Mouse (Mus musculus) embryonic facial prominence, embryonic 12.5 days (tissue): Measurements from ENCODE around the gene Abcg8. TPM values are rescaled to one million over a fixed set of nuclear protein-coding genes. Genes with fewer than 3 reads are reported as not detected.

ENCODE experiments used
- ATAC-seq: fragments of 200-750 bp; cut with Nextera tagmentation; 2 replicates; pipeline ENCODE4 v1.8.0; 2017; ENCODE audit not compliant: insufficient number of reproducible peaks, insufficient read depth, low FRiP score, low TSS enrichment
- H3K27ac ChIP-seq: fragments of 300-500 bp; sonication (generic); 2 replicates; pipeline ENCODE4 v1.5.1; 2016; ENCODE audit warnings: mild to moderate bottlenecking
- H3K27me3 ChIP-seq: fragments of 300-500 bp; sonication (generic); 2 replicates; pipeline ENCODE4 v1.6.1; 2016; ENCODE audit warnings: mild to moderate bottlenecking, moderate library complexity
- H3K36me3 ChIP-seq: fragments of 300-500 bp; sonication (generic); 2 replicates; pipeline ENCODE4 v1.6.1; 2016; ENCODE audit warnings: mild to moderate bottlenecking
- H3K4me1 ChIP-seq: fragments of 300-500 bp; sonication (generic); 2 replicates; pipeline ENCODE4 v1.6.1; 2016
- H3K4me2 ChIP-seq: fragments of 300-500 bp; sonication (generic); replicated peaks from 2 replicates; pipeline ENCODE4 v1.6.1; 2016; ENCODE audit warnings: mild to moderate bottlenecking, moderate library complexity
- H3K4me3 ChIP-seq: fragments of 300-500 bp; sonication (generic); 2 replicates; pipeline ENCODE4 v1.5.1; 2016; ENCODE audit warnings: mild to moderate bottlenecking
- H3K9ac ChIP-seq: fragments of 300-500 bp; sonication (generic); 2 replicates; pipeline ENCODE4 v1.6.1; 2016; ENCODE audit warnings: mild to moderate bottlenecking, moderate library complexity
- H3K9me3 ChIP-seq: fragments of 300-500 bp; sonication (generic); 2 replicates; pipeline ENCODE4 v1.6.1; 2016; ENCODE audit warnings: mild to moderate bottlenecking, moderate library complexity
- WGBS: fragments of 180-500 bp; shearing (Covaris S2); methylation state at CpG from one replicate; pipeline ENCODE4 v1.1.7; 2016; 5-methylcytosine and 5-hydroxymethylcytosine counted together
- polyA plus RNA-seq: library from polyadenylated mRNA; unstranded; fragments of >200 nt; fragmentation: Nextera tagmentation; extraction: Ambion mirVana; gene quantifications from 2 replicates; pipeline ENCODE4 v1.2.1, GENCODE M21; 2016

Gene Abcg8
- polyA plus RNA-seq, 1 experiment from 2014 or later, result 0.09 TPM

DNA sequence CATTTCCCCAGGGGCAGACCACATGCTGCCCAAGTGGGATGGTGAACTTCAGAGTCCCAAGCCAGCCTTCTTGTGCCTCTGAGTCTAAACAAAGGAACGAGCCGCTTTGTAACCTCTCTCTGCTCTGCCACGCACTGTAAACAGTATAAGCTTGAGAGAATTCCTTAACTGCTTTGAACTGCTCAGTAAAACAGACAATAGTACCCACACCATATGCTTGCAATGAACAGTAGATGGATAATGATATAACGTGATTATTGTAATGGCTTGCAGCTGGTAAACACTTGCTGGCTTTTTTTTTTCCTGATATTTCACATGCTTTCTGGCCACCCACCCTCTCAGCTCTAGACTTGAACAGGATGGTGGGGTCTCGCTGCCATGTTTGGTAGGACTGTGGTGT, 11.9 kb downstream of the Abcg8 start:
- H3K36me3 ChIP-seq, result no peaks in the 10 kb centered on the region

DNA sequence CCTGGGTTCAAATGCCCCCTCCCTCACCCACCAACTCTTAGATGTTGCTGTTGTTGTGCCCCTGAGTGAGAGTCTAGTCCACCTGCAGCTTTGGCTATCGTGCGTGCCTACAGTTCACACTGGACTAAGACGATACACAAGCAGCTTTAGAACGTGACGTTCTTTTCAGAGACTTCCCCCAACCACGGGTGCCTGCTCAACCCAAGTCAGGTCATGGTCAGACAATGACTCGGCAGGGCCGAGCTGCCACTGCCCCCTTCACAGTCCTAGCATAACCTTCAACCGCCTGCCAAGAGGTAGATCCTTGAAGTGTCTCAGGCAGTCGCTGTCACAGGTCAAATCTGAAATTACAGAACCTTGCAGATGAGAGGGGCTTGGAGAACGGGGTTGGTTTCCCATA, 12.7 kb downstream of the Abcg8 start:
- Histone ChIP-seq H3K27ac (no peak overlapping the region; the same call in 1 of the 2 replicates), H3K4me2 (no peak overlapping the region), H3K4me1 (peaks cover 27% of the 10 kb centered on the region), H3K4me3 (no peak overlapping the region), H3K36me3 (no peaks in the 10 kb centered on the region), H3K9ac (no peak overlapping the region), H3K9me3 (no peaks in the 10 kb centered on the region), H3K27me3 (no peaks in the 10 kb centered on the region)
- ATAC-seq, result no peak
- 87% methylated on average over 11 of the region's 11 CpGs for WGBS

More for the DNA sequence above, 11.9 kb downstream of the Abcg8 start:
- no peak for ATAC-seq
- H3K4me3 ChIP-seq, result no peak overlapping the region
- H3K4me2 ChIP-seq, result no peak overlapping the region
- no peak overlapping the region; the same call in 1 of the 2 replicates for H3K9ac ChIP-seq
- H3K27ac ChIP-seq, result no peak overlapping the region; the same call in 1 of the 2 replicates
- WGBS, result 29% methylated on average over 5 of the region's 5 CpGs
- no peaks in the 10 kb centered on the region for H3K9me3 ChIP-seq
- H3K4me1 ChIP-seq, result peaks cover 27% of the 10 kb centered on the region
- H3K27me3 ChIP-seq, result no peaks in the 10 kb centered on the region

DNA sequence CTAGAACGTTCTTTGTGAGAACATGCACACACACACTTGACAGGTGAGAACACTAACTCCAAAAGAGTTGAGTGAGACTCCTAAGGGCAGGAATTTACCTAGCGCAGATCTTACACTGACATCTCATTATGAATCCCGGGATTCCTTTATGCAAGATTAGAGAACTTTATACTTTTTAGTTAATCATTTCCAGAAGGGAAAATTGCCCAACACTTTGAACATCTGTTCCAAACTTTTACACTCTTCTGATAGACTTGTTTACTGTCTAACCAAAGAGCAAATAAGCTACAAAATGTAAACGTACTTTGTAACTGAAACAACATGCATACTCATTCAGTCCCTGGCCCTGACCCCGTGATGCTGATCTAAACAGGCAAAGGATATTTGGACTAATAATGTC, 13.2 kb downstream of the Abcg8 start:
- no peak overlapping the region for H3K9ac ChIP-seq
- WGBS, result 57% methylated on average over 5 of the region's 5 CpGs
- H3K27ac ChIP-seq, result no peak overlapping the region
- H3K27me3 ChIP-seq, result no peaks in the 10 kb centered on the region
- H3K4me1 ChIP-seq, result peaks cover 27% of the 10 kb centered on the region
- no peak overlapping the region for H3K4me3 ChIP-seq
- H3K36me3 ChIP-seq, result no peaks in the 10 kb centered on the region
- H3K4me2 ChIP-seq, result no peak overlapping the region
- no peaks in the 10 kb centered on the region for H3K9me3 ChIP-seq
- no peak for ATAC-seq

DNA sequence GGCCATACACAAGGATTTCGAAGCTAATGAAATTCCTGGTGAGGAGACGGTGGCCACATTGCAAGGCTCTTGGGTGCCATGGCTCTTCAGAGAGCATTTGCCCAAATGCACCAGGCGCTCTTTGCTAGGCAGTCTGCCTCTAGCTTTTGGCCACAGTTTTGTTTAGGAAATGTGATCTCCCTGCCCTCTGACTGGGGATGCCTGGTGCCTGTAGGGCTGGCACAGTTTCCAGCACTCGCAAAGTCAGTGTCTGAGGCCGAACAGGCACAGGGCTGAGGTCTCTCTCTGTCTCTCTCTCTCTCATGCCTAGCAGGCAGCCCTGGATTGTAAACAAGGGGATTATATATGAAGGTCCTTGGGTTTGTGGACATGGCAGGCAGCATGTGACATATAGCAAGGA, 14.0 kb downstream of the Abcg8 start:
- H3K4me2 ChIP-seq, result no peak overlapping the region
- H3K27ac ChIP-seq, result peak overlapping the region; percentile 36; the same call in 1 of the 2 replicates
- no peaks in the 10 kb centered on the region for H3K9me3 ChIP-seq
- WGBS, result 54% methylated on average over 5 of the region's 5 CpGs
- no peaks in the 10 kb centered on the region for H3K27me3 ChIP-seq
- H3K9ac ChIP-seq, result no peak overlapping the region
- ATAC-seq, result no peak
- no peak overlapping the region for H3K4me3 ChIP-seq
- H3K4me1 ChIP-seq, result peaks cover 24% of the 10 kb centered on the region
- H3K36me3 ChIP-seq, result no peaks in the 10 kb centered on the region

DNA sequence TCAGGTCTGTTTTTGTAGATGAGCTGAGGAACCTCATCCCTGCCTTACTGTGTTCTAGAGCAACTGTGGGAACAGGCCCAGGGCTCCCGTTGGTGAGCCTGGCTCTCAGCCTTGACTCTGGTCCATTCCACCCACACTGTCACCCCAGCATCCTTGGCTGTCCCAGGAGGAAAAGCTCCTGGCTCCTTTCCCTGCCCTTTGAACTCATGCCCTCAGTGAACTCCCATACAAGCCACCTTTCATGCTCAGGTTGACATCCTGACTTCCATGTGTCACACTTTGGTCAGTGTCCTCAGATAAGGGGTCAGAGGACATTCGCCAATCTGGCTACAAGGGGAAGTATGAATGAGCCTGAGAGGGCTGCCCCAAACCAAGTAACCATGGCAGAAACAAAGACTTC, 17.6 kb downstream of the Abcg8 start:
- H3K4me1 ChIP-seq, result 0 out of 2 replicates have a peak, but pooled peaks cover 9% of the 10 kb centered on the region
- H3K9me3 ChIP-seq, result no peaks in the 10 kb centered on the region
- no peaks in the 10 kb centered on the region for H3K27me3 ChIP-seq
- H3K4me3 ChIP-seq, result no peak overlapping the region
- no peak overlapping the region for H3K9ac ChIP-seq
- 73% methylated on average over 2 of the region's 2 CpGs for WGBS
- no peak overlapping the region for H3K27ac ChIP-seq
- H3K4me2 ChIP-seq, result no peak overlapping the region
- no peak for ATAC-seq
- no peaks in the 10 kb centered on the region for H3K36me3 ChIP-seq

DNA sequence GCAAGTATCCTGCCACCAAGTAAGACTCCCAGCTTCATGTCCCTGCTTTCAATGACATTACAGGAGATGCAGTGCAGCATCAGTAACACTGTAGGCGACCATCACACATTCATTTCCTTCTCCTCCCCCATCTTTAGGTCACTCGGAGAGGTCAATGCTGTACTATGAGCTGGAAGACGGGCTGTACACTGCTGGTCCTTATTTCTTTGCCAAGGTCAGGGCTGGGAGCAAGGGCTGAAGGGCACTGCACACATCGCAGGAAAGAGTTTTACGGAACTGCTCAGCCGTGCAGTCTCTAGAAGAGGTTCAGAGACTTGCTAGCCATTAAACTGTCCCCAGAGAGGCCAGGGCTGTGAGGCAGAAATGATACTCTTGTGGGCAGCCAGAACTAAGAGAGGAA, 20.4 kb downstream of the Abcg8 start:
- no peak for ATAC-seq
- 48% methylated on average over 6 of the region's 6 CpGs for WGBS
- H3K27ac ChIP-seq, result no peak overlapping the region
- H3K36me3 ChIP-seq, result no peaks in the 10 kb centered on the region
- no peaks in the 10 kb centered on the region for H3K9me3 ChIP-seq
- no peaks in the 10 kb centered on the region for H3K27me3 ChIP-seq
- H3K9ac ChIP-seq, result no peak overlapping the region
- H3K4me1 ChIP-seq, result peaks cover 12% of the 10 kb centered on the region
- H3K4me3 ChIP-seq, result no peak overlapping the region
- no peak overlapping the region for H3K4me2 ChIP-seq

DNA sequence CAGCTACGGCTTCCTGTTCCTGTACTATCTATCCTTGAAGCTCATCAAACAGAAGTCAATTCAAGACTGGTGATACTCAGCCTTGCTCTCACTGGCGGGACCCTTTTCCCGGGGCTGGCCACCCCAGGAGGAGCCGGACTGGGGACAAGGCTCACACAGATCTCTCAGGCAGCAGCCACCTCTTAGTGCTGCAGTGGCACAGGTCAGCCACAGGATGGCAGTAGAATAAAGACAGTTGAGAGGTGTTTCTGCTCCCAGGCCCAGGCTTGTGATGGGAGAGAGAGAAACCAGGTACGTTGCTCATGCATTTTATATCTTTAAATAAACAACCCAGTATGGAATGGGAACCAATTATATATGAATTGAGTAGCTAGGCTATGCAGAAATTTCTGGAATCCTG, 22.6 kb downstream of the Abcg8 start:
- no peak overlapping the region for H3K27ac ChIP-seq
- no peak for ATAC-seq
- H3K4me3 ChIP-seq, result no peak overlapping the region
- H3K4me2 ChIP-seq, result no peak overlapping the region
- no peaks in the 10 kb centered on the region for H3K9me3 ChIP-seq
- peaks cover 22% of the 10 kb centered on the region for H3K4me1 ChIP-seq
- no peak overlapping the region for H3K9ac ChIP-seq
- H3K36me3 ChIP-seq, result no peaks in the 10 kb centered on the region
- 22% methylated on average over 5 of the region's 5 CpGs for WGBS
- no peaks in the 10 kb centered on the region for H3K27me3 ChIP-seq

DNA sequence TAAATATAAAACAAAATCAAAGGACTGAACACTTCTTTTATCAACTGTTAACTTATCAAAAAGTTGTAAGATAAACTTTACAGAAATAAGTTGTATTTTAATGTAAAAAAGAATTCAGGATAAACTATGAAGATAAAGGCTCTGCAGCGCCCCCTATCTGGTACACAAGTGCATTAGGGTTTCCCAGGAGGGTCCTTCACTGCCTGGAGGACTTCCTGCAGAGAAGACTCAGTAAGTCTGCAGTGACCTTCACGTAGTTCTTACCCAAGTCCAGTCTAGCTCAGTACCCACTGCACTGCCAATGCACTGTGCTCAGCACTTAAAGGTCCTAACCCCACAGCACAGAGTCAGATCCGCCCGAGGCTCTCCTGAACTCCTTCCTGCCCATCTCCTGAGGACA, 31.3 kb downstream of the Abcg8 start:
- 70% methylated on average over 4 of the region's 4 CpGs for WGBS
- Histone ChIP-seq H3K36me3 (peaks cover 27% of the 10 kb centered on the region), H3K9ac (no peak overlapping the region), H3K4me1 (peaks cover 17% of the 10 kb centered on the region), H3K9me3 (no peaks in the 10 kb centered on the region), H3K4me2 (no peak overlapping the region), H3K4me3 (no peak overlapping the region), H3K27me3 (no peaks in the 10 kb centered on the region), H3K27ac (no peak overlapping the region)
- ATAC-seq, result no peak

DNA sequence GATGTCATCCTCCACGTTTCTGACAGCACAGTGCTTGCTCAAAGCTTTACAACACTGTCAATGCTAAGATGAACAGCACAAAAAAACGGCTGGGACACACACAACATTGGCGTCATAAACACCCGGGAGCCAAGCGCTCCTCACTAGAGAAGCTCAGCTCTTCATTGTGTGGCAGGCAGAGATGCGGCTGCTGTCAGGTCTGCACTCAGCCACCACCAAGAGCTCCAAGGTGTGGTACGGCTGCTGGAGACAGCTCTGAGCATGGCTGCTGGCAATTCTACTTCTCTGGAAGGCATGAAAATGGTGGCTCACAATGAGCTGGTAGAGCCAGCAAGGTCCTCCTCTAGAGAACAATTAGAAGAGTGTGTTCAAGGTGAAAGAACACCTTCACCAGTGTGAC, 32.7 kb downstream of the Abcg8 start:
- H3K4me2 ChIP-seq, result no peak overlapping the region
- ATAC-seq, result no peak
- peaks cover 13% of the 10 kb centered on the region for H3K4me1 ChIP-seq
- no peak overlapping the region for H3K27ac ChIP-seq
- no peak overlapping the region for H3K4me3 ChIP-seq
- no peaks in the 10 kb centered on the region for H3K27me3 ChIP-seq
- H3K9ac ChIP-seq, result no peak overlapping the region
- H3K9me3 ChIP-seq, result no peaks in the 10 kb centered on the region
- peaks cover 35% of the 10 kb centered on the region for H3K36me3 ChIP-seq
- 79% methylated on average over 7 of the region's 7 CpGs for WGBS

DNA sequence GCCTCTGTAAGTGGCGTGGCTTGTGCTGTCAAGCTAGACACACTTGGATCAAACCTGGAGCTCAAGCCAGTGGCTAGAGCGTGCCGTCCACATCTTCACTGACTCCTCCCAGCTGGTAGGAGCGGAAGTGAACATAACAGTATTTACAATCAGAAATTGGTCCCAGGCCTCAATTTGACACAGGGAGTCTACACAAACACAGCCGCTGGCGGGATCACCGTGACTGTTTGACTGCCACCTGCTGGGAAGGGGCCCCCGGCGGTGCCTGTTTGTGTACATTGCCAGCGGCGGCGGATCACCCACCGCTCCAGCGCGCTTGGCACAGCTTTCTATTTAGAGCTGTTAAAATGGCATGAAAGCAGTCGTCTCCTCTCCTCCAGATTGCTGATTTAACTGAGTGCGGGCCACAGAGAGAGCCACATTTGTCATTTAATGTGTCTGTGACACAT, 33.3 kb downstream of the Abcg8 start:
- no peak overlapping the region for H3K27ac ChIP-seq
- no peak overlapping the region for H3K4me2 ChIP-seq
- WGBS, result 54% methylated on average over 17 of the region's 17 CpGs
- no peak for ATAC-seq
- no peaks in the 10 kb centered on the region for H3K27me3 ChIP-seq
- H3K4me3 ChIP-seq, result no peak overlapping the region
- H3K4me1 ChIP-seq, result peaks cover 15% of the 10 kb centered on the region
- H3K9me3 ChIP-seq, result no peaks in the 10 kb centered on the region
- H3K36me3 ChIP-seq, result peaks cover 32% of the 10 kb centered on the region; the same call in 1 of the 2 replicates
- no peak overlapping the region for H3K9ac ChIP-seq

DNA sequence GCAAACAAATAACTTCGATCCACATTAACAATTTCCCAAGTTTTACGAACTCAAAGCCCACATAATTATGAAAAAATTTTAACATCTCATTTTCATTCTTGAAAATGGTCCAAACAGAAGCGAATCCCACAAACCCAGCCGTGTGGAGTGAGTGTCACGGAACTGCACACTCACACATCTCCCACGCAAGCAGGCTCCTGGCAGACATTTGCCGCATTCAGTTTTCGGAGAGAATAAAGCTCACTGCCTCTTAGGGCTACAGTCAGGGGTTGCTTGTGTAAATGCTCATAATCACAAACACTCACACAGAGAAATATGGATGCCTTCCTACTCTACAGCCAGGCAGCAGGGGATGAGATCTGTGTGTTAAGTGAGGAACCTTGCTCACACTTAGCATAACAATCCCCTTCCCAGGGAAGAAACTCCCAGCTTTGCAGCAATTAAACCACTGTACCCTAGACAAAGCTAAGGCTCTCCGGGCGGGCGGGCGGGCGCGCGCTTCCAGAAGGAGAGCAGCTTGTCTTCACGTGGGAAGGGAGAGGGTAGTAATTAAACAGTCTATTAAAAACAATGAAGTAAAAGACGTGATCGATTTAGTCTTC, 37.6 kb downstream of the Abcg8 start:
- H3K27ac ChIP-seq, result no peak overlapping the region
- no peak for ATAC-seq
- H3K4me1 ChIP-seq, result peaks cover 32% of the 10 kb centered on the region
- 85% methylated on average over 18 of the region's 18 CpGs for WGBS
- no peak overlapping the region for H3K9ac ChIP-seq
- peaks cover 38% of the 10 kb centered on the region; the same call in 1 of the 2 replicates for H3K36me3 ChIP-seq
- no peaks in the 10 kb centered on the region for H3K9me3 ChIP-seq
- no peak overlapping the region for H3K4me3 ChIP-seq
- no peak overlapping the region for H3K4me2 ChIP-seq
- no peaks in the 10 kb centered on the region for H3K27me3 ChIP-seq

DNA sequence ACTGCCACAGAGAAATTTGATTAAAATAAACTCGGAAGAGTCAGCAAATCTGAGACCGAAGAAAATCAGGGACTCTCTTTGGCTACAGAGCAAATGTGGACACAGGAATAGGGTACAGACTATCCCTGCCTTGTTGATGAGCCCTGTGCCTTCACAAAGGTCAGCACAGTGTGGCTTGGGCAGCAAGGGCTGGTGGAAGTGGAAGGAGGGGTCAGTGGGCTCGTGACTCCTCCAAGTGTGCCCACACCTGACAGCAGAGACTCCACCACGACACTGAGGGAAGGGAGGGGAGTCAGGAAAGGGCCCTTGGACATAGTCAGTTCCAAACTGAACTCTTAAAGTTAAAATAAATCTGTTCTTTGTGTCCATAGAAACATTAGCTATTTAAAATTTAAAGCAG, 38.8 kb downstream of the Abcg8 start:
- H3K36me3 ChIP-seq, result peaks cover 29% of the 10 kb centered on the region; the same call in 1 of the 2 replicates

More for the DNA sequence above, 38.8 kb downstream of the Abcg8 start:
- Histone ChIP-seq H3K9ac (no peak overlapping the region), H3K4me1 (peaks cover 20% of the 10 kb centered on the region; the same call in 1 of the 2 replicates), H3K9me3 (no peaks in the 10 kb centered on the region), H3K27ac (no peak overlapping the region), H3K4me3 (no peak overlapping the region), H3K27me3 (no peaks in the 10 kb centered on the region), H3K4me2 (no peak overlapping the region)
- no peak for ATAC-seq
- 65% methylated on average over 4 of the region's 4 CpGs for WGBS
